Mouse (Mus musculus) urinary bladder, postnatal 10 days (tissue): ENCODE data around the gene Ino80b.
"Not testable (repeated sequence)": the region's sequence is repeated elsewhere in the genome, so short reads cannot be mapped to it uniquely, and the experiment has no call there.

Experiments used
- DNase-seq: peaks from one replicate; pipeline ENCODE4 v3.0.0; 2022; ENCODE audit warnings: low spot score

Ino80b gene

DNA sequence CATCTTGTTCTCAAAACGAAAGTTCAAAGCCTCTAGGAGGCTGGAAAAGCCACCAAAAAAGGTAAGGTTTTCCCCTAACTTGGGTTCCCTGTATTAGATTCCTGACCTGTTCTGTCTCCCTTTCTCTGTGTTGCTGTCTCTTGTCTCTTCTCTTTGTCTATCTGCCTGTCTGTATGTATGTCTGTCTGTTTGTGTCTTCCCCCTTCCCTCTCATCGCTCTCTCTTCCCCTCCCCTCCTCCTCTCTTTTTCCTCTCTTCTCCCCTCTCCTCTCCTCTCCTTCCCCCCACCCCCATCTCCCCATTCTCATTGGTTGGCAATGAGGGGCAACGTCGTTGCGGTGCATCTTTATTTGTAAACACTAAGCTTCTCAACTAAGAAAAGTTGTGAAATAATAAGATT lies at the start of gene Ino80b:
Gene Ino80b, minus strand, starts transcription at position 101 of the 400 bp plus-strand sequence.
- DNase-seq = no peak

- DNase-seq = no peak
These were observed 47.1 kb upstream of the Ino80b start for GRCm38 (mm10) chr6:83172240-83172920.

DNA sequence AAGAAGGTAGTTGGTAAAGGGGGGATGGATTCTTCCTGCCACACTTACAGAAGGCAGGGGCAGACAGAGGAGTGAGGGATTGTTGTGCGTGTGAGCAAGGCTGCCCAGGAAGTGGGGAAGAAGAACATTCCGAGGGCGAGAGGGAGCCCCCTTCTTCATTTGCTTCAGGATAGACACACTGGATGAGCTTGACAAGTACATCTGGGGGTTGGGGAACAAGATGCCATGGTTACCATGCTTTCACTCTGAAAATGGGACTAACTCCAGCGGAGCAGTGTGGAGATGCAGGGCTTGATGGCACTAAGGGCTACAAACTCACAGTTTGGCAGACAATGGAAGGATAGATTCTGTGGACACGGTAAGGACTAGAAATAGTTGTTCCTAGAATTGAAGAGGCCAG lies 45.8 kb upstream of the Ino80b start:
- no peak for DNase-seq

- DNase-seq = no peak
These were observed 44.6 kb upstream of the Ino80b start for GRCm38 (mm10) chr6:83169872-83170271.

- no peak for DNase-seq
These were observed 41.0 kb upstream of the Ino80b start for GRCm38 (mm10) chr6:83166243-83166630.

DNA sequence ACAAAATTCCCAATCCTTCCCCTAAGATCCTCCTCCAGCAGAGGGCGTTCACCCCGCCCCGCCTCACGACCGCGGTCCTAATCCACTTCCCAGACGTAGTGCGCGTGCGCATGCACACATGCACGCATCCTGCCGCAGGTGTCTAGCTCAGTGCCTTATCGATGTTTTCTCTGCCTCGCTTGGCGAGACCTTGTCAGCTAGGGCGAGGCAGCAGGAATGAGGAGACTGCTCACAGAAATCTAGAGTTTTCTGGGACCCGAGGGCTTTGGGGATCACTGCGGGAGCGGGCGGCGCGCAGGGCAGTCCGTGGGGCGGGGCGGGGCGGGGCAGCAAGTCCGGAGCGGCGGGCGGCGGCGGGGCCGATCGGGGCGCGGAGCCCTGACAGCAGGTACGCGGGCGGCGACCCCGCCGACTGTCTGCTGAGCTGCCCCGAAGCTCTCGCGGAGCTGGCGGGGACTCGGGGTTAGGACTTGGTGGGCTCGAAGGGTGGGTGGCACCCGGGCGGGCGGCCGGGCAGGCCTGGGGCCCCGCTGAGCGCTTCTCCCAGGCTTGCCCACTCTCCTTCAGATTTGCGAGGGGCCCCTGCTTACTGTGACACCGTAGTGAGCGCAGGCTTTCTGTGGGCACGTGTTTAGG lies 40.5 kb upstream of the Ino80b start, which contains the start of gene Dctn1:
Gene Dctn1, plus strand, starts transcription at position 314 of the 636 bp plus-strand sequence.
- DNase-seq = peak; percentile 77

DNA sequence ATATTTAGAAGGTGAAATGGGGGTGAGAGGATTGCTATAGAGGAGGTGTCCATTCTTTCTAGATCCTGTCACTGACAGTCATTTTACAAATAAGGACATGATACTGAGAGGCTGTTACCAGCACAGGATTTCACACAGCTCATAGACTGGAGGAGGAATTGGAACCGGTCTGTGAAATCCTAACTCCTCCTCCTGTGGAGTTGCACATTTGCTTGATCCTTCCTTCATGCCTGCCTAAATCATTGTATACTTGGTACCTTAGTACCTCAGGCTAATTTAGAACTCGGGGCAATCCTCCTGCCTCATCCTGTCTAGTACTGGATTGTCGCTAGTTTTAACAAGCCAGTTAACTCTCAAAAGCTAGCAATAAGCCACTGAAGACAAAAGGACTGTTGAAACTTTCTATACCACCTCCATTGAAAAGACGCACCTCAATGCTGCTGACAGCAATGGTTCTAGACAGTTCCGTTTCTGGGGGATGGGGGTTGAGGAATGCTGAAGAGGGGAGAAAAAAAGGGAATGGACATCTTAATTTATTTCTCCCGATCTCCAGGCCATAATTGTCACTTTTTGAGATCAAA lies 39.9 kb upstream of the Ino80b start:
- DNase-seq = no peak

DNA sequence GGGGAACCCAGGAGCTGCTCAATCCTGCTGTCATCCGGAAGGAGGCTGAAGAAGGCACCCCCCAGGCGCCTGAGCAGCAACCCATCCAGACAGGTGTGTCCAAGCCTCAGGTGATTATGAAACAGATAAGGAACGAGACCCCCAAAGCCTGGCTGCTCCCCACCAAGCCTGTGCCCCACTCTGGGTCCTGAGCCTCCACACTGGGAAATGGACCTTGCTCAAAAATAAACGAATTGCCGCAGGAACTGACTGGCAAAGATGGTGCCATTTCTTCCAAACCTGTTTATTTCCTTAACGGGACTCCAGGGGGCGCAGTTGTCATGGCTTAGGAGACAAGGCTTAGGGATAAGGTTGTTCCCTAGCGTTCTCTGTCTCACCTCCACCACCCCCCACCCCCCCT lies 37.5 kb upstream of the Ino80b start:
- DNase-seq = no peak

DNA sequence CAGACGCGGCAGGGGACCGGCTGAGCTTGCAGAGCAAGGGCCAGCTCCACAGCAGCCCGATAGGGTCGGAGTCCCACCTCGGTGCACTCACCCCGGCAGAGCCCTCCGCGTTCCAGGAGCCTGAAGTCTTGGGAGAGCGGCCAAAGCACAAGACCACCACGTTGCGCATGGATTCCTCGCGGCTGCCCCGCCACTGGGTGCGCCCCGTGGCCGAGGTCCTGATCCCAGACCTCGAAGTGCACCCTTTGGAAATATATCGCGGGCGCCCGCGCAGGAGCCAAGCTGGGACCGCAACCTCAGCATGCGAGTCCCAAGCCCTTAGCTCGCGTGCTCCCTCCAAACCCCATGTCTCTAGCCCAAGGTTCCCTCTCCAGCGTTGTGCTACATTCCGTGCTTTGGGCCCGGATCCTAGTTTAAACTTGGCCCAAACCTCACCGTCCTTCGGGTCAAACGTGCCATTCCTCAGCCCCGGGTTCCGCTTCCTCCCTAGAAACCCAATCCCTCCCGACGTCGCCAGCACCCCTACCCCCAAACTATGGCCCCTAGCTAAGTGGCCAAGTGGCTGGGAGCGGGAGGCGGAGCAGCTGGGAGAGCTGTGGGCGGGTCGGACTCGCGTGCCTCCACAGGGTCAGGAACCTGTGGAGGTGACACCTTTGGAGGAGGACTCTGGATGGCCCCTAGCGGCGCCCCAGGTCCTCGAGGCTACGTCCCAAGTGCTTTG lies 36.9 kb upstream of the Ino80b start:
- no peak for DNase-seq

DNA sequence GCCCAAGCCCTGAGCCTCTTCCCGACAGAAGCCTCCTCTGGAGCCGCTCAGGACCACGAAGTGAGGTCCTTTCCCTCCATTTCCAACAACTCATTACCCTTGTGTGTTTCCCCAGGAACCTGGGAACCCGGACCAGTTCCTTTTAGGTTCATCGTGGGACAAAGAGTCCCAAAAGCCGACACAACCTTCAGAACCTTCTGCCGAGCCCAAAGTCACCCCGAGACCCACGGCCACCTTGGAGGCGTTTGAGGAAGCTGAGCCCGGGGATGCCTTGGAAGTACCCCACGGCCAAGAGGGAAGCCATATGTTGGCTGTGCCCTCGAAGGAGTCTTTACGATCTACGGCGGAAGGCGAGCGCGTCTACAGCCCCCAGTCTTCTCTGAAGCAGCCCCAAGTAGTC lies 36.2 kb upstream of the Ino80b start:
- no peak for DNase-seq

GRCm38 (mm10) chr6:83159456-83159855 lies 34.2 kb upstream of the Ino80b start:
- DNase-seq = not testable (repeated sequence)

GRCm38 (mm10) chr6:83156259-83156684 lies 31.0 kb upstream of the Ino80b start, which contains the start of the genes Wdr54 and 1700003E16Rik:
Wdr54 (minus strand) TSS chr6:83156397.
1700003E16Rik (plus strand) TSS chr6:83156404.
- no peak for DNase-seq

GRCm38 (mm10) chr6:83155552-83156238 lies 30.5 kb upstream of the Ino80b start:
- DNase-seq = no peak

DNA sequence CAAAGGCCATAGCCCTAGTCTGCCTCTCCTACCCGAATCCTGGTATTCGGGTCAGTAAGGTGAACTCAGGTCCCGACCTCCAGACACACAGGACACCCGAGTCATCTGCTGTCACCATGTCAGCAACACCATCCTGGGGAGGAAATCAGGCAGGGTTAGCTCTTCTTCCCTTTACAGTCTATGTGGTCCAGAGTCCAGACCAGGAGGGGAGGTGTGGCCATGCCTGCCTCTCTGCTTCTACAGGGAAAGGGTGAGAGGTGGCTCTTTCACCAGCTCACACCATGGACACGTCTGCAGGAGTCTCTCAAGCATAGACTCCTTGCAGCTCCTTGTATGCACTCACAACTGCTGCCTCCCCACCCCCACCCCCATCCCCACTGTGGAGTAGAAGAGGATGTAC lies 28.3 kb upstream of the Ino80b start:
- no peak for DNase-seq

- no peak for DNase-seq
These were observed 27.8 kb upstream of the Ino80b start for GRCm38 (mm10) chr6:83153038-83153437.

DNA sequence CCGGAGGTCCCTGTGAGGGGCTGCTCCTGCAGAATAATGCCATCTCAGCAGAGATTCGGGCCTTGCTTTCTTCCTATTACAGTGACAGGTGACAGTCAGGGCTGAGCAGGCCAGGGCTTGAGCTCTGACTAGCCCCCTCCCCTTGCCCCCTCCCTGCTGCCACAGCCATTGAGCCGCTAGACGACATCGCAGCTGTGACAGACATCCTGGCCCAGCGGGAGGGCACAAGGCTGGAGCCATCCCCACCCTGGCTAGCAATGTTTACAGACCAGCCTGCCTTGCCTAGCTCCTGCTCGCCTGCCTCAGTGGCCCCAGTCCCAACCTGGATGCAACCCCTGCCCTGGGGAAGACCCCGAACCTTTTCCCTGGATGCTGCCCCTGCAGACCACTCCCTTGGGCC lies 26.5 kb upstream of the Ino80b start:
- no peak for DNase-seq

- DNase-seq = no peak
These were observed 22.0 kb upstream of the Ino80b start for GRCm38 (mm10) chr6:83147280-83147679.

GRCm38 (mm10) chr6:83145805-83146204 lies 20.6 kb upstream of the Ino80b start:
- no peak for DNase-seq

GRCm38 (mm10) chr6:83145209-83145608 lies 20.0 kb upstream of the Ino80b start:
- no peak for DNase-seq

DNA sequence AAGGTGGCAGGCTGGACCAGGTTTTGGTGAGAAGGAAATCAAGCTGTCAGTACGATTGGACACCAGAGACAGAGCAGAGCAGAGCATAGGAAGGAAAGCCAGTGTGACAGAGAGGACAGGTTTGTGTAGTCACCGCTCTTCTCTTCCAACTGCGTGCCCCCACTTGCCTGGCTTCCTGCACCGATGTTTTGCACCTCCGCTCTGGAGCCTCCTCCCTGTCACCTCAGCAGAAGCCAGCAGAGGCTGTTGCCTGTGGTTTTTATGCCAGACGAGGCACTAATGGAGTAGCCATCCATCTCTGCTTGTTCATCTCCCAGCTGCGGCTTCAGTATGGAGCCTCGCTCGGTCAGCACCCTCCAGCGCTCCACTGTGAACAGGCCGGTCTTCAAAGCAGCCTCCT lies 17.7 kb upstream of the Ino80b start:
- no peak for DNase-seq

DNA sequence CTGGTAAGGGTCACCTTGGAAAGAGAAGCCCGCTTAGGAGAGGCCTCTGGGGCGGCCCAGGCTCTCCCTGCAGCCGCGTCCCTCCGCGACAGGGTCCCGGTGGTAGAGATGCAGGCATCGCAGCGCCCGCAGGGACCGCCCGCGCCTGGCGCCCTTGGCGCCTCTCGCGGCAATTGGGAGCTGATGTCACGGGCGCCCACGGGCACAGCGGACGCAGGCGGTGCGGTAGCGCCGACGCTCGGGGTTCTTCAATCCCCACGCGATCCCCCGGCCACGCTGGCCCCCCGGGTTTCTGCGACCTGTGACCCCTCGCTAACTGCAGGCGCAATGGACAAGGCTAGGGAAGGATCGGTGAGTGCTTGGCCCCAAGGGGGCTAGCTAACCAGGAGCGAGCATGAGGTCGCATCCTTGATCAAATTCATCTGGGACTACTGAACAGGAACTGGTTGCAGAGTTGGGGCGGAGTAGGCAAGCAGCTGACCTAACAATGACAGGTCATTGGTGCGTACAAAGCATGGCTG lies 17.0 kb upstream of the Ino80b start:
- no peak for DNase-seq

DNA sequence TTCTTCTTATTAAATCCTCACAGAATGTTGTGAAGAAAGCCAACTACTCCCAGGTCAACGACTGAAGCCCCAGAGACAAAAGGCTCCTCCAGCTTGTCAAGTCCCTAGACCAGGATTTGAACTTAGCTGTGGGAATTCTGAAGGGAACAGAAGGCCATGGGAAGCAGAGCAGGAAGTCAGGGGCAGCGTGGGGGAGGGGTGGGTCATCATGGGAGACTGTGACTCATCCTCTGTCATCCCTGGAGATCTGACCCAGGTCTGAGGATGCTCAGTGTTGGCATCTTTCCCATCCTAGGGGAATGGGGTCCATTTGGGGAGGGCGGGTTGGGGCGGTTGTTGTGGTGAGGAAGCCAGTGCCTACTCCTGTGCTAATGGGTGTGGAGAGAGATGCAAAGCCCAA lies 16.4 kb upstream of the Ino80b start:
- no peak for DNase-seq
